Mouse (Mus musculus) heart, embryonic 11.5 days (tissue): Measurements from ENCODE around the gene Ltk. TPM values are rescaled to one million over a fixed set of nuclear protein-coding genes. Genes with fewer than 3 reads are reported as not detected.
A peak's percentile ranks its signal among the peaks of the same experiment; 100 is the strongest.

Experiments
- ATAC-seq: fragments of 200-750 bp; cut with Nextera tagmentation; replicated peaks from 2 replicates; pipeline ENCODE4 v1.8.0; 2017; ENCODE audit warnings: moderate library complexity; ENCODE audit not compliant: insufficient number of reproducible peaks, low FRiP score, low TSS enrichment
- H3K27ac ChIP-seq: fragments of 300-500 bp; sonication (generic); 2 replicates; pipeline ENCODE4 v1.5.1; 2014; ENCODE audit warnings: mild to moderate bottlenecking, low read depth, low read length
- H3K27me3 ChIP-seq: fragments of 300-500 bp; sonication (generic); 2 replicates; pipeline ENCODE4 v1.6.1; 2014; ENCODE audit warnings: mild to moderate bottlenecking, low read length, mixed read lengths; ENCODE audit not compliant: control insufficient read depth, insufficient read depth
- H3K36me3 ChIP-seq: fragments of 300-500 bp; sonication (generic); 2 replicates; pipeline ENCODE4 v1.6.1; 2014; ENCODE audit warnings: mild to moderate bottlenecking, low read length, moderate library complexity, mixed read lengths; ENCODE audit not compliant: control insufficient read depth, insufficient read depth
- H3K4me1 ChIP-seq: fragments of 300-500 bp; sonication (generic); 2 replicates; pipeline ENCODE4 v1.6.1; 2014; ENCODE audit warnings: low read length; ENCODE audit not compliant: control insufficient read depth, insufficient read depth
- H3K4me2 ChIP-seq: fragments of 300-500 bp; sonication (generic); 2 replicates; pipeline ENCODE4 v1.6.1; 2014; ENCODE audit warnings: mild to moderate bottlenecking, moderate library complexity
- H3K4me3 ChIP-seq: fragments of 300-500 bp; sonication (generic); 2 replicates; pipeline ENCODE4 v1.5.1; 2014; ENCODE audit warnings: low read depth, low read length
- H3K9ac ChIP-seq: fragments of 300-500 bp; sonication (generic); 2 replicates; pipeline ENCODE4 v1.6.1; 2014; ENCODE audit warnings: mild to moderate bottlenecking, low read depth, low read length, moderate library complexity
- H3K9me3 ChIP-seq: fragments of 300-500 bp; sonication (generic); replicated peaks from 2 replicates; pipeline ENCODE4 v1.6.1; 2016; ENCODE audit warnings: low read length; ENCODE audit not compliant: control insufficient read depth
- WGBS: fragments of 180-500 bp; shearing (Covaris S2); extraction: QIAGEN DNeasy Blood & Tissue Kit; methylation state at CpG from one replicate; pipeline ENCODE4 v1.1.7; 2014; ENCODE audit not compliant: insufficient replicate concordance; 5-methylcytosine and 5-hydroxymethylcytosine counted together
- polyA plus RNA-seq: library from polyadenylated mRNA; unstranded; fragments of >200 nt; fragmentation: Nextera tagmentation; extraction: Ambion mirVana; gene quantifications from 2 replicates; pipeline ENCODE4 v1.2.1, GENCODE M21; 2014

Gene Ltk
- polyA plus RNA-seq, 1 experiment from 2014 or later = not detected

DNA sequence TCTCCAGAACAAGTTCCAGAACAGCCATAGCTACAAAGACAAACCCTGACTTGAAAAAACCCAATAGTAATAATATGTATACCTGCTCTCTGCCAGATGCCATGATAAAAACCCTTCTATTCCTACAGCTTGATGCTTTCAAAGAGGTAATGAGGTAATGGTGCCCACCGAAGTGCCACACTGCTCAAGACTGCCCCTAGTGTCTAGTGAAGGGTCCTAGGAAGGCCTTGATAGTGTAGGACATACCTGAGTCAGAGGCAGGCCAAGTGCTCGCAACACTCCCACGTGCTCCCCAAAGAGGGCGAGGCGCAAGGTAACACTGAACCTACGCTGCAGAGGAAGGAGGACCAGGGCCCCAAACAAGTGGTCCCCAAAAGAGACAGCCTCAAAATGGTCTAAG lies 7.0 kb upstream of the Ltk start:
- no peaks in the 10 kb centered on the region for H3K4me1 ChIP-seq
- H3K36me3 ChIP-seq = peaks cover 30% of the 10 kb centered on the region
- no peak overlapping the region for H3K4me3 ChIP-seq
- no peak for ATAC-seq
- no peak overlapping the region for H3K9ac ChIP-seq
- 90% methylated on average over 6 of the region's 6 CpGs for WGBS
- H3K27ac ChIP-seq = no peak overlapping the region
- H3K9me3 ChIP-seq = no peaks in the 10 kb centered on the region
- H3K4me2 ChIP-seq = no peak overlapping the region
- no peaks in the 10 kb centered on the region for H3K27me3 ChIP-seq

DNA sequence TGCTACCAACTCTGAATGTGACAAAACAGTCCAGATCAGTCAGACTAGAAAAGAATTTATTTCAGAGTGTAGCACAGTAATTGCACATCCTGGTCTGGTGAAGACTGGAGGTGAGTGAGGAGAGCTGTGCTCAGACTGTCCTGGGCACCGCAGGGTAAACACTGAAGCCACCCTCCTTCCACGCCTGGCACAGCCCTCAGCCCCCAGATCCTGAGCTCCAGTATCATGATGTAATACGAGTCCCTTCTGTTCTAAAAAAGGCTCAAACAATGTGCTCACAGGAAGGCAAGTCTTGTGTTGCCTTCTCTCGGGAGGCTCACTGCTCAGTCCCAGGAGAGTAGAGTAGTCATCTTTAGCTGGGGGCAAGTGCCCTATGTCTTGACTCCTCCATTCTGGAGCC lies 3.7 kb upstream of the Ltk start:
- peaks cover 22% of the 10 kb centered on the region for H3K27me3 ChIP-seq
- H3K4me2 ChIP-seq = no peak overlapping the region
- no peak for ATAC-seq
- no peaks in the 10 kb centered on the region for H3K4me1 ChIP-seq
- no peaks in the 10 kb centered on the region for H3K9me3 ChIP-seq
- peaks cover 11% of the 10 kb centered on the region for H3K36me3 ChIP-seq
- no peak overlapping the region for H3K9ac ChIP-seq
- 59% methylated on average over 4 of the region's 4 CpGs for WGBS
- no peak overlapping the region for H3K4me3 ChIP-seq
- no peak overlapping the region for H3K27ac ChIP-seq

DNA sequence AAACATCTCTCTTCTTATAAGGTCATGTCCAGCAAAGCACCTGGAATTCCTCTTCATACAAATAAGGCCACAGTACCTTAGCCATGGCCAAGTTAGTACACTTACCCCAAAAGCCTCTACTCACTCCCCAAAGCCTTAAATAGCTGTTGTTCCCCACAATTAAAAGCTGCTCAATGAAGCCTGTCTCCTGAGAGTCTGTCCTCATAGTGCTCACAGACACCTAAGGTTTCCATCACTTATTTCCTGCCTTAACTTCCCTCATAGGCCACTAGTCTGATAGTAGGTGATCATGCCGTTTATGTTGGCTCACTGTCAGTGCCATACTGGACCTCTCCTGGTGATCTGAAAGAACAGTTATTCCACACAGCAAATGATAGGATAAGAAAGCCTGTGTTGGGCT lies 2.0 kb upstream of the Ltk start:
- Histone ChIP-seq H3K9ac (no peak overlapping the region), H3K4me2 (no peak overlapping the region), H3K36me3 (peaks cover 4% of the 10 kb centered on the region), H3K4me3 (no peak overlapping the region), H3K9me3 (no peaks in the 10 kb centered on the region), H3K27ac (no peak overlapping the region), H3K4me1 (no peaks in the 10 kb centered on the region; the same call in 1 of the 2 replicates), H3K27me3 (peaks cover 38% of the 10 kb centered on the region)
- no peak for ATAC-seq
- WGBS = 65% methylated on average over 1 of the region's 1 CpGs

DNA sequence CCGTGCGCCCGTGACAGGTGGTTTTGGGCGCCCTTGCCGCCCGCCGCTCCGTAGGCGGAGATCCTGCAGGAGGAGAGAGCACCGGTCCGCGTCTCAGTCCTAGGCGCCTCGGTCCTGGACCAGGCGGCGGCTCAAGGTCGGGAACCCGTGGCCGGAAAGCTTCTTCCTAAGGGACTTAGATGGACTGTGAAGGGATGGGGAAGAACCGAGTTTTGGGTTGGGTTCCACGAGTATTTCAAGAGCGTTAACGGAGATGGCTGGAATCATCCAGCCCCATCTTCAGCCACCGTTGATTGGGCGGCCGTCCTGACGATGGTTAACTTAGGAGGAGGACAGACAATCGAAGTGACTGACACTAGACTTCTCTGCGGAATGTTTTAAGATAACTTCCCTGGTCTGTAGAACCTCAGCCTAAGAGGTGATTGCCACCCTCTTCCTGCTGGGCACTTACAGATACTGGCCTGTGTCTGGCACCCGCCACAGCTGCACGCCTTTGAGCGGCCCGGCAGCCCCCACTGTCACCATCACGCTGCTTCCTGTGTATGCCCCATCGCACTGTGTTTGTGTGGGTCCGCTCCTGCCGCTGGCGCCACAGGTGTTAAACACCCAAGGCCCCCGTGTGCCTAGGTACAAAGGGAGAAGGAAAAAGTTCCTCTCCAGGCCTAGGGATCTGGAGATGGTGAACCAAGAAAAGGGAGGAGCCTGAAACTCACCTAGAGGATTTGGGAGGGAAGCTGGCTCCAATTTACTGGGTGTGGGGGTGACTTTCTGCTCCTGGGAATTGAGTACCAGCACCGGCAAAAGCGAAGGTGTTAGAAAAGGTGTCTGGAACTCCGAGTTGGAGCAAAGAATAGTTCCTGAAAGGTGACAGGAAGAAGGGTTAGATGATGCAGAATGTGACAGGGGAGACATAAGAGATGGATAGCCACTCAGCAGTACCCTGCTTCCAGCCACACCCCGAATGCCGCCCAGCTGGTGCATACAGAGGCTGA lies 1.1 kb downstream of the Ltk start:
- Histone ChIP-seq H3K9me3 (no peaks in the 10 kb centered on the region), H3K36me3 (no peaks in the 10 kb centered on the region), H3K27ac (no peak overlapping the region), H3K4me2 (peak overlapping the region; percentile 100), H3K27me3 (peaks cover 56% of the 10 kb centered on the region), H3K4me1 (no peaks in the 10 kb centered on the region; the same call in 1 of the 2 replicates), H3K4me3 (peak overlapping the region; percentile 70), H3K9ac (no peak overlapping the region)
- 5% methylated on average over 44 of the region's 44 CpGs for WGBS
- ATAC-seq = no peak

DNA sequence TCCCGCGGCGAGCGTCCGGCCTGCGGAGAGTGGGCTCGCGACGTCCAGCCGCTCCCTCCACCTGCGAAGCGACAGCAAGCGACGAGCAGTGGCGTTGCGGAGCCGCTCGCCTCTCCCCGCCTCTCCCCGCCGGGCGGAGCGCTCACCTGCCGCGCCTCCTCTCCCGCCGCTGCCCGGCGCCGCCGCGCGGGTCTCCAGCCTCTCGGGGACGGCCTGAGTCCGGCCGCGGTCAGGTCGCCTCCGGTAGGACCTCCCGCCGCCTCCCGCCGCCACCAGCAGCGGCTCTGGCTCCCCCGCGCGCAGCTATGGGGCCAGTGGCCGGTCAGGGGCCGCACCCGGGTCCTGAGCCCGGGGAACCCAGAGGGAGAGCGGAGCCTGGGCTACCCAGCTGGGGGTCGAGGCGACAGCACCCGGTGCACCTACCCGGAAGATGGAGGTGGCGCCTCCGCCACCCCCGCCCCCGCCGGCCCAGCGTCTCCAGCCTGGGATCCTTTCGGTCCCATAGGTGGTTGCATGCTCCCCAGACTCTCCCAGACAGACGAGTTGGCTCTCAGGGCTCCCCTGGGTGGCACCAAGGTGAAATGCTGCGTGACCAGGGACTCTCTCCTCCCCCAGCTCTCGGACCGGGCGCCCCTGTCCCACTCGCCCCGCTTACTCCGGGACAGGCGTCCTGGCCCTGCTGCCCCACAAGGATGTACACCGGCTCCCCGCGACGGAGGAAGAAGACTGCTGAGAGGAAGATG lies 2.0 kb downstream of the Ltk start:
- H3K4me2 ChIP-seq = peak overlapping the region; percentile 100
- H3K9ac ChIP-seq = peak overlapping the region; percentile 62
- no peaks in the 10 kb centered on the region for H3K9me3 ChIP-seq
- H3K27me3 ChIP-seq = peaks cover 62% of the 10 kb centered on the region
- H3K36me3 ChIP-seq = no peaks in the 10 kb centered on the region
- peak overlapping the region; percentile 70 for H3K4me3 ChIP-seq
- WGBS = under 1% methylated on average over 67 of the region's 77 CpGs
- 0 out of 2 replicates have a peak, but pooled peaks have one; percentile 6 for ATAC-seq
- no peak overlapping the region for H3K27ac ChIP-seq
- no peaks in the 10 kb centered on the region; the same call in 1 of the 2 replicates for H3K4me1 ChIP-seq

DNA sequence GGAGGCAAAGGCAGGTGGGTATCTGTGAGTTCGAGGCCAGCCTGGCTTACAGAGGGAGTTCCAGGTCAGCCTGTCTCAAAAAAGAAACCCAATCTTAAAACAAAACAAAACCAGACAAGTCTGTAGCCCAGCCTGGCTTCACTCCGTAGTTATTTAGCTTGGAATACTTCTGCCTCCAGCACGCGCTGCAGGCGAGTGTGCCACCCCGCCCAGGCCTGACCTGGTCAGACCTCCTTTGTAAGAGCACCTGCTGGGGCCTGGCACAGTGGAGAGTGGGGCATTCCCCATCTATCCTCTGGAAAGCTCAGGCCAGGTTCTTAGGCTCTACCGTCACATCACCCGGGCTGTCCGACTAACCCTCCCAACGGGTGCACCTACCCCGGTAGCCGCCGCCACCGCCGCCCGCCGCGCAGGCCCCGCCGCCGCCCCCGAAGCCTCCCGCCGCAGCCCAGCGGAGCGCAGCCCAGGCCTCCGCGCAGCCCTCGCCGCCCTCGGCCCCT lies 2.6 kb downstream of the Ltk start:
- WGBS = 4% methylated on average over 31 of the region's 31 CpGs
- H3K4me1 ChIP-seq = no peaks in the 10 kb centered on the region; the same call in 1 of the 2 replicates
- H3K27ac ChIP-seq = no peak overlapping the region
- no peaks in the 10 kb centered on the region for H3K9me3 ChIP-seq
- peak overlapping the region; percentile 62; the same call in 1 of the 2 replicates for H3K9ac ChIP-seq
- peak overlapping the region; percentile 70 for H3K4me3 ChIP-seq
- H3K36me3 ChIP-seq = no peaks in the 10 kb centered on the region
- 0 out of 2 replicates have a peak, but pooled peaks have one; percentile 15 for ATAC-seq
- peaks cover 69% of the 10 kb centered on the region for H3K27me3 ChIP-seq
- peak overlapping the region; percentile 100 for H3K4me2 ChIP-seq

DNA sequence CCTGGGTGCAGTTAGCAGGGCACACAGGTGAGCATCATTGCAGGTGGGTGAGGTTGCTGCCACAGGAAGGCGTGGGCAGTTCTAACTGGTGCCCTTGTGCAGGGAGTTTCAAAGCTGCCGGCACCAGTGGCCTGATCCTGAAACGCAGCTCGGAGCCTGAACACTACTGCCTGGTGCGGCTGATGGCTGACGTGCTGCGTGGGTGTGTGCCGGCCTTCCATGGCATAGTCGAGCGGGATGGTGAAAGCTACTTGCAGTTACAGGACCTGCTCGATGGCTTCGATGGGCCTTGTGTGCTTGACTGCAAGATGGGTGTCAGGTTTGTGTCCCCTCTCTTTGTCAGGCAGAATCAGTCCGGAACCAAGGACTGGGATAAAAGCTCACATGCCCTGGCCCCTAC lies 11.0 kb downstream of the Ltk start:
- Histone ChIP-seq H3K4me2 (no peak overlapping the region), H3K9ac (no peak overlapping the region), H3K36me3 (no peaks in the 10 kb centered on the region), H3K27me3 (peaks cover 58% of the 10 kb centered on the region), H3K4me3 (no peak overlapping the region), H3K27ac (no peak overlapping the region), H3K9me3 (no peaks in the 10 kb centered on the region), H3K4me1 (peaks cover 8% of the 10 kb centered on the region)
- no peak for ATAC-seq
- WGBS = 61% methylated on average over 13 of the region's 13 CpGs

DNA sequence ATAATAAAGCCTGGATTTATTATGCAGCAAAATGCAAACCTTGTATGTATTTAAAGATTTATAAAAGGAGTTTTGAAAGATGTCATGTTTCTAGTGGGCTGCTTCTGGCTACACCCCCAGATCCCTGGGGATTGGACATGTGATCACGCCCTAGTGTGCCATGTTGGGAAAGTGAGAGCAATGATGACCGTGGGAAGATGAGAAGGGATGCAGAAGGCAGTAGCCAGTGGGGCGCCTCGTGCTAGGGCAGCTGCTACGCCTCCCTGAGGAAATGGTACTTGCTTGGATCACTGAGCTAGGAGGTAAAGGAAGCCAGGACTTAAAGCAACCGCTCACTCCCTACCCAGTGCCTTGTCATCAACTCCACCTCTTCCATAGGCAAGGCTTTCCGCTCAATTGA lies 12.7 kb downstream of the Ltk start:
- H3K27ac ChIP-seq = no peak overlapping the region
- no peak overlapping the region for H3K4me2 ChIP-seq
- H3K9ac ChIP-seq = no peak overlapping the region
- no peak for ATAC-seq
- H3K27me3 ChIP-seq = peaks cover 59% of the 10 kb centered on the region
- no peak overlapping the region for H3K4me3 ChIP-seq
- 62% methylated on average over 7 of the region's 7 CpGs for WGBS
- H3K36me3 ChIP-seq = no peaks in the 10 kb centered on the region
- no peaks in the 10 kb centered on the region for H3K9me3 ChIP-seq
- H3K4me1 ChIP-seq = peaks cover 26% of the 10 kb centered on the region
